Mouse (Mus musculus) layer of hippocampus, adult 2 months (tissue): ENCODE data around the gene Lmf1. TPM values are rescaled to one million over a fixed set of nuclear protein-coding genes. Genes with fewer than 3 reads are reported as not detected.
A peak's percentile ranks its signal among the peaks of the same experiment; 100 is the strongest.

ENCODE experiments used
- DNase-seq, 2 experiments: peaks; one replicate each; pipeline ENCODE4 v3.0.0; 2022; ENCODE audit warnings: low spot score in 2 of 2
- H3K27ac ChIP-seq: fragments of 200-600 bp; 2 replicates; pipeline ENCODE4 v1.8.1; 2022
- H3K4me3 ChIP-seq: fragments of 200-600 bp; 2 replicates; pipeline ENCODE4 v1.8.1; 2022; ENCODE audit warnings: mild to moderate bottlenecking
- CTCF ChIP-seq: fragments of 200-600 bp; conservative IDR thresholded peaks from 2 replicates; pipeline ENCODE4 v1.8.1; 2022; ENCODE audit warnings: antibody characterized with exemption, mild to moderate bottlenecking, moderate library complexity
- long read RNA-seq, 2 experiments: library from polyadenylated mRNA; stranded (forward); transcript quantifications; one replicate each; pipeline ENCODE4 v2.0.0; 2021; ENCODE audit warnings: borderline mapping rate in 2 of 2
- total RNA-seq, 2 experiments: library from RNA; stranded (reverse); gene quantifications; 2 replicates each; pipeline ENCODE4 v1.2.3; 2021

Lmf1 gene
- 10 to 100 TPM; 25.5 to 31.2 TPM for total RNA-seq
- long read RNA-seq, experiment 1, partial matches to known transcripts, result 2 of 20 reads
- long read RNA-seq, experiment 1, other reads (novel, unspliced or antisense), result 18 of 20 reads
- long read RNA-seq, experiment 2, partial matches to known transcripts, result 1 of 37 reads
- long read RNA-seq, experiment 2, other reads (novel, unspliced or antisense), result 36 of 37 reads

GRCm38 (mm10) chr17:25578920-25579319 is at the start of gene Lmf1:
Lmf1 (plus strand) TSS chr17:25579085.
- H3K4me3 ChIP-seq, result peak within 1 kb of the TSS; percentile 93
- peak within 1 kb of the TSS; percentile 94 for H3K27ac ChIP-seq
- peak; percentile 95 to 96 for DNase-seq
- TF ChIP-seq CTCF, result peak; percentile 51

- TF ChIP-seq CTCF, result no peak
- H3K4me3 ChIP-seq, result no peak overlapping the region
- no peak overlapping the region for H3K27ac ChIP-seq
- DNase-seq, result no peak
Measured at GRCm38 (mm10) chr17:25530357-25531022, 48.4 kb upstream of the Lmf1 start.

- peak overlapping the region; percentile 14; the same call in 1 of the 2 replicates for H3K4me3 ChIP-seq
- DNase-seq, result peak in 1 of 2 experiments; percentile 28
- peak overlapping the region; percentile 85 for H3K27ac ChIP-seq
- no peak for TF ChIP-seq CTCF
Measured at GRCm38 (mm10) chr17:25538945-25539875, 39.7 kb upstream of the Lmf1 start.

- Histone ChIP-seq H3K27ac (no peak overlapping the region), H3K4me3 (no peak overlapping the region)
- no peak for TF ChIP-seq CTCF
- no peak for DNase-seq
Measured at GRCm38 (mm10) chr17:25540731-25541130, 38.2 kb upstream of the Lmf1 start.

DNA sequence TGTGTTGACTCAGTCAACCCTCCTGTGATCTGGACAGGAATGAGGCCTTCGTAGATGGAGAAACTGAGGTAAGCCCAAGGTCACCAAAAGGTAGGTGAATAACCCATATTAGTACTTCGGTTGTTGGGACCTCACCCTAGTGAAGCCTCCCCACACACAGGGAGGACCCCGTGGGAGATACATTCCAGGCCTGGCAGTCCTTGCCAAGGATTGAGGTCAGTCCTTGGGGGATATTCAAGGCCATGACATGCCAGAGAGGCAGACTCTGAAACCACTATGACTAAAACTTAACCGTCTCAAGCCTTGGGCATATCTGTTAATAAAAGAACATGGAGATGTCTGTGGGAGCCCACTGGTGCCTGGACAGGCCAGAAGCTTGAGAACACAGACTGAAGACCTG is 37.1 kb upstream of the Lmf1 start:
- no peak overlapping the region for H3K4me3 ChIP-seq
- no peak for DNase-seq
- no peak overlapping the region for H3K27ac ChIP-seq
- TF ChIP-seq CTCF, result no peak

- H3K4me3 ChIP-seq, result no peak overlapping the region
- DNase-seq, result no peak
- TF ChIP-seq CTCF, result no peak
Measured at GRCm38 (mm10) chr17:25547026-25547425, 31.9 kb upstream of the Lmf1 start.

DNA sequence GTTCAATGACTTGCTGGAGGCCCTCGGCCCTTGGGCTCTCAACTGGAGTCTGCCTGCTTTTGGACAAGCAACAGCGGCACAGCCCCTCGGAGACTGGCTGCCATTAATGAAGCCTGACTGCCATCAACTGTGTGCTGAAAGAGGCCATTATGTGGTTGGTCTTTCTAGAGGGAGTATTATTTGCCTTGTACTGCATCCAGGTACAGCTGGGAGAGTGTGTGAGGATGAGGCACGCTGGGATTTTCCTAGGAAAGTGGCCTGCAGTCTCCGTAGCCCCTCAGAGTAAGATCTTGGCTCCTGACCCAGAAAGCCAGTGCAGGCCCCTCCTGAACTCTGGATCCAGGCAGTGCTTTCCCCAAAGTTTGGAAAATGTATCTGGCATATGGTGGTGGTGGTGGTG is 28.9 kb upstream of the Lmf1 start:
- TF ChIP-seq CTCF, result no peak
- Histone ChIP-seq H3K27ac (peak overlapping the region; percentile 56; the same call in 1 of the 2 replicates), H3K4me3 (no peak overlapping the region)
- no peak for DNase-seq

More at GRCm38 (mm10) chr17:25547026-25547425, 31.9 kb upstream of the Lmf1 start:
- H3K27ac ChIP-seq, result no peak overlapping the region

GRCm38 (mm10) chr17:25551313-25551712 is 27.6 kb upstream of the Lmf1 start:
- Histone ChIP-seq H3K27ac (no peak overlapping the region; the same call in 1 of the 2 replicates), H3K4me3 (no peak overlapping the region)
- no peak for DNase-seq
- no peak for TF ChIP-seq CTCF

- TF ChIP-seq CTCF, result no peak
Measured at GRCm38 (mm10) chr17:25555159-25555558, 23.7 kb upstream of the Lmf1 start.

DNA sequence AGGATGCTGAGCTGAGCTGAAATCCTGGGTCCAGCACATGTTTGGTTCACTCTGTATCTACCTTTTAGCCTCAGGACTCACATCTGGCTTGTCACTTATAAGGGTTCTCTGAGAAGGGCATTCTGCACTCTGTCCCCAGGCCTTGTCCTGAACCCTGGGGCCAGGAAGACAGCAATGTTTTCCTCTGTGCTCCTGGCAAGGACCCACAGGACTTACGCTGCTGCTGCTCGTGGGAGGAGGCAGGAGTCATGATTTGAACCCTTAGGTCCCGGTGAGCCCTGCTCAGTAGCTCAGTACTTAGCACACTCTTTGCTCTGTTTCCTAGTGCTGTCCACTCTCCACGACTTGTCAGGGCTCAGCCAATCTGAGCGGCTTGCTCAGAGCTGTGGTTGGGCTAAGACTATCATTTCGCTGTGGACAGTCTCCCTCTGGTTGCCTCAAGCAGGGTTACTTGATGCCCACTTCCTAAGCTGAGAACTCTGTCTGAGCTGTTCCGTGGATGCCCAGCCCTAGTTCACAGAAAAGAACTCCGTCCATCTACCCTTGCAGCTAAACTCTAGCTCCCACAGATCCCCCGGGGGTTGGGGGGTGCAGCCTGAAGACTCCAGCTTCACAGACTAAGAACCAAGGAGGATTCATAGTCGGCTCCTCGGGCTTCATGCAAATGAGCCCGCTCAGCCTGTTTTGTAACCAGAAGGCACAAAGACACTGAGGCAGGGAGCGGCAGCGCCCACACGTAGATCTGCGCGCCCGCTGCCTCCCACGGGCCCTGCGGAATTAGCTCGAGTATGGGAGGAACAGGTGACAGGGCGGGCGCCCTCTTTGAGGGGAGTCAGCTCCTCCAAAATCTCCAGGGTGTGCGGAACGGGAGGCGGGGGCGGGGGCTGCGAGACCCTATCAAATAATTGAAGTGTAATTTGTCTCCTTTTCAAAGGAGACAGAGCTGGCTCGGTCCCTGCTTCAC is 22.9 kb upstream of the Lmf1 start:
- peak overlapping the region; percentile 37 for H3K4me3 ChIP-seq
- no peak for TF ChIP-seq CTCF
- peak; percentile 81 to 90 for DNase-seq
- H3K27ac ChIP-seq, result peak overlapping the region; percentile 97

More at GRCm38 (mm10) chr17:25555159-25555558, 23.7 kb upstream of the Lmf1 start:
- Histone ChIP-seq H3K4me3 (no peak overlapping the region), H3K27ac (peak overlapping the region; percentile 97)
- no peak for DNase-seq

DNA sequence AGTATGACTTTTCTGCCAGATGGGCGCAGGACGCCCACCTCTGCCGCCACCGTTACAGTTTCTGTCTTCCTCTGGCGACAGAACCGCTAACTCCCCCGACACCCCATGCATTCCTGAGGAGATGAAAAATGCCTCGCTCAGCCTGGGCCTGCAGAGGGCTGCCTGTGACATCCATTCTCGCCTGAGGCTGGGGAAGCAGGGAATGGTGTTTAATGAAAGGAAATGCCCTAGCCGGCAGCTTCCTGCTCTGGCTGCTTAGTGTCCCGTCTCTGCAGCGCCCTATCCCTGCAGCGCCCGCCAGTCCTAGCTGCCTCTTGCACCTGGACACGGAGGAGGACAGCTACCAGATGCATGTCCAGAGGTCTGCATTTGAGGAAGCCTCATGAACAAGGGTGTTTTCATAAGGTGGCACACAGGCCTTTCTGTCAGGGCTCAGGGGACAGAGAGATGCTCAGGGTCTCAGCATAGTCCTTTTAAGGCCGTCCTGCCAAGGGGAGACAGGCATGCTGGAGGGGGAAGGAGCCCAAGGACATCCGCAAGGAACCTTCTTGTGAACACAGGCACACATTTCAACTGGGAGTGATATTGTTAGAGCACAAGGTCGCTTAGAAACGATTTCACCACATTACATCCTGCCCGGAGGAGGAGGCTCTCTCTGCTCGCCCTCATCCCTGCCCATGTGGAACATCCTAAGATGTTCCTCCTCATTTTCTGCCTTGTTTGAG is 22.1 kb upstream of the Lmf1 start:
- TF ChIP-seq CTCF, result peak; percentile 36
- peak overlapping the region; percentile 37 for H3K4me3 ChIP-seq
- H3K27ac ChIP-seq, result peak overlapping the region; percentile 97
- DNase-seq, result peak; percentile 83 to 88

DNA sequence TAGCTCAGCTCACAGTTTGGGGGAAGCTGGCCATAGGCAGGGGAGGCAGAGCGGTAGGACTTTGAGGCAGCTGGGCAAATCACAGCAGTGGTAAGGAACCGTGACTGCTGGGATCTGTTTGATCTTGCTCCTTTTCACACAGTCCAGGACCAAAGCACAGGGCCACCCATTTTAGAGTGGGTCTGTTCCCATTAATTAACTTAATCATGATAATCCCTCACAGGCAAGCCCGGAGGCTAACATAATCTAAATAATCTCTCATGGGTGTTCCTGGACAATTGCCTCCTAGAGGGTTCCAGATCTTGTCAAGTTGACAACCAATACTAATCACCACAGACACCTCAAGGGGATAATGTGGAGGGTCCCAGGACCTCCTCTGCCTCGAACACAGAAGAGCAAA is 19.3 kb upstream of the Lmf1 start:
- H3K27ac ChIP-seq, result peak overlapping the region; percentile 69
- no peak for DNase-seq
- no peak overlapping the region for H3K4me3 ChIP-seq
- TF ChIP-seq CTCF, result no peak
